Mouse (Mus musculus) liver, embryonic 14.5 days (tissue): ENCODE data around the gene Ccnj. TPM values are rescaled to one million over a fixed set of nuclear protein-coding genes. Genes with fewer than 3 reads are reported as not detected.

Source experiments
- ATAC-seq: fragments of 200-750 bp; cut with Nextera tagmentation; 2 replicates; pipeline ENCODE4 v1.8.0; 2017; ENCODE audit warnings: moderate number of reproducible peaks, mild to moderate bottlenecking, moderate library complexity; ENCODE audit not compliant: insufficient read depth
- DNase-seq, 3 experiments: peaks; one replicate each; pipeline ENCODE4 v3.0.0-alpha.2; 2012 to 2013; ENCODE audit warnings: low read depth in 3 of 3, low spot score in 3 of 3
- H3K27ac ChIP-seq: fragments of 300-500 bp; sonication (generic); 2 replicates; pipeline ENCODE4 v1.5.1; 2014; ENCODE audit warnings: moderate library complexity, mild to moderate bottlenecking, control low read depth, inconsistent platforms
- H3K27me3 ChIP-seq: fragments of 300-500 bp; sonication (generic); 2 replicates; pipeline ENCODE4 v1.6.1; 2014; ENCODE audit warnings: mild to moderate bottlenecking, low read length, moderate library complexity; ENCODE audit not compliant: control insufficient read depth, insufficient read depth
- H3K36me3 ChIP-seq: fragments of 300-500 bp; sonication (generic); replicated peaks from 2 replicates; pipeline ENCODE4 v1.6.1; 2014; ENCODE audit warnings: low read depth; ENCODE audit not compliant: control insufficient read depth, insufficient read depth
- H3K4me1 ChIP-seq, 2 experiments: fragments of 200-500 bp in 1 of 2; fragments of 300-500 bp in 1 of 2; sonication (generic) in 1 of 2; replicated peaks; 2 replicates each; pipeline ENCODE4 v1.6.1; 2012 to 2014; ENCODE audit warnings: antibody characterized with exemption in 1 of 2, inconsistent platforms in 1 of 2, low read length in 1 of 2; ENCODE audit not compliant: control insufficient read depth in 2 of 2, insufficient read depth in 2 of 2
- H3K4me2 ChIP-seq: fragments of 300-500 bp; sonication (generic); 2 replicates; pipeline ENCODE4 v1.6.1; 2014; ENCODE audit warnings: low read depth, mild to moderate bottlenecking, control low read depth, moderate library complexity
- H3K4me3 ChIP-seq, 2 experiments: fragments of 200-500 bp in 1 of 2; fragments of 300-500 bp in 1 of 2; sonication (generic) in 1 of 2; 2 replicates each; pipeline ENCODE4 v1.5.1; 2012 to 2014; ENCODE audit warnings: low read depth in 2 of 2, low read length in 2 of 2, mild to moderate bottlenecking in 2 of 2, control low read depth in 1 of 2, inconsistent platforms in 1 of 2, moderate library complexity in 1 of 2; ENCODE audit not compliant: insufficient read depth in 1 of 2
- H3K9ac ChIP-seq: fragments of 300-500 bp; sonication (generic); replicated peaks from 2 replicates; pipeline ENCODE4 v1.6.1; 2014; ENCODE audit warnings: mild to moderate bottlenecking, control low read depth, moderate library complexity
- H3K9me3 ChIP-seq: fragments of 300-500 bp; sonication (generic); 2 replicates; pipeline ENCODE4 v1.6.1; 2016; ENCODE audit warnings: low read length, mixed read lengths; ENCODE audit not compliant: control insufficient read depth
- CTCF ChIP-seq: IDR thresholded peaks from 2 replicates; pipeline ENCODE4 v1.5.1; 2016; ENCODE audit warnings: antibody characterized with exemption, low read depth, control low read depth
- EP300 ChIP-seq: IDR thresholded peaks from 2 replicates; pipeline ENCODE4 v1.6.1; 2016; ENCODE audit warnings: antibody characterized with exemption, low read depth
- WGBS: fragments of 180-500 bp; shearing (Covaris S2); extraction: QIAGEN DNeasy Blood & Tissue Kit; methylation state at CpG from one replicate; pipeline ENCODE4 v1.1.7; 2014; ENCODE audit not compliant: insufficient replicate concordance; 5-methylcytosine and 5-hydroxymethylcytosine counted together
- polyA plus RNA-seq, 2 experiments: library from polyadenylated mRNA; depleted of rRNA in 1 of 2; stranded (reverse) in 1 of 2; unstranded in 1 of 2; fragments of >200 nt; fragmentation: Nextera tagmentation in 1 of 2; extraction: Ambion mirVana in 1 of 2; gene quantifications; 2 replicates each; pipeline versions ENCODE4 v1.2.1 to v1.2.3; 2012 to 2014

Ccnj gene
- polyA plus RNA-seq, 2 experiments = 2.9 to 3.2 TPM

DNA sequence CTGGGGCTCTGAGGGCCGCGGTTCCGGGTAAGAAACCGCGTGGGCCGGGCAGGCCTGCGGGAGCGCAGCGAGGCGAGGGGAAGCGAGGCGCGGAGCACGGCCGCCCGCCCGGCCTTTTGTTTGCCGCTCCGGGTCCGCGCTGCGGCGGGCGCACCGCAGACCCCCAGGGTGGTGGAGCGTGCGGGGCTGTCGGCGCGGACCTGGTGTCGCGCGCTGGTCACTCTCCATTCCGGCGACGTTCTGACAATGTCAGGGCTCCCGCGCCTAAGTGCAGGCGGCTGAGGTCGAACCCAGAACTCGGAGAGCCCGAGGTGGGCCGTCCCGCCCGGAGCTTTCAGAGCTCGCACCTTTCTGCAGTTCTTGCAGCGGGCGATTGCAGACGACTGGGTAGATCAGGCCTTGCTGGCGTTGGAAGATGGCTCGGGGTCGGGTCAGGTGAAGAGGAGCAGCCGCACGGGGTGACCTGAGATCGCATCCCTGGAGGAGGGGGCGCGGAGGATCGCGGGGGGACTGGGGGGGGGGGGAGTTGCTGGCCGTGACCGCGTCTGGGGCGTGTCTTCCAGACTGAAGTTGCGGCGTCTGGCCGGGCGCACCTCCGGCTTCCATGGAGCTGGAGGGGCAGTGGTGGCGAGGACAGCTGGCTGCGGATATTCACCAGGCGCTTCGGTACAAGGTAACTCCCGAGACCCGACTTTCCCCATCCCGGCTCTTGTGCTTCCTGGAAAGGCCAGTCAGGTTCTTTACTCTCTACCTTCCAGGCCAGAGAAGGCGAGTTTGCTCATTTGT lies 530 bp downstream of the Ccnj start:
- H3K4me1 ChIP-seq = peaks cover 13 to 15% of the 10 kb centered on the region in 2 experiments
- H3K4me2 ChIP-seq = peak overlapping the region; percentile 87
- peak in 1 of 3 experiments; percentile 15 for DNase-seq
- peak overlapping the region; percentile 82 to 94 for H3K4me3 ChIP-seq
- WGBS = under 1% methylated on average over 68 of the region's 76 CpGs
- H3K9me3 ChIP-seq = no peaks in the 10 kb centered on the region
- H3K27me3 ChIP-seq = no peaks in the 10 kb centered on the region
- TF ChIP-seq CTCF (no peak), EP300 (no peak)
- peak overlapping the region; percentile 8 for H3K27ac ChIP-seq
- H3K36me3 ChIP-seq = no peaks in the 10 kb centered on the region
- peak; percentile 66 for ATAC-seq
- peak overlapping the region; percentile 80 for H3K9ac ChIP-seq

DNA sequence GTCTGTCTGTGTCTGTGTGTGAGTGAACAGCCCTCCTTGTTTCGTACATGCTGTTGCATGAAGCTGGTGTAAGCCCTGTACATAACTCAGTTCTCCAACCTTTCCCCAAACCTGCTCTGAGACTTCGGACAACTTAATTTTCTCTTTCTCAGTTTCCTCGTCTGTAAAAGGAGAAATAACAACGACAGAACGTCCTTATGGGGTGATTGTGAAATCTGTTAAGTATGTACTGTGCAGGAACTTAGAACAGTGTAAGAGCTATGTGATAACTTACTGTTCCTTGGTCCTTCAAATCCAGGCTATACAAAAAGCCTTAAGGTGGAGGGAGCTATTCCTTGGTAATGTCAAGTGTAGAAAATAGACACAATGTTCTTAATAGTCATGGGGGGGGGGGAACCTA lies 1.3 kb downstream of the Ccnj start:
- Histone ChIP-seq H3K27me3 (no peaks in the 10 kb centered on the region), H3K9me3 (no peaks in the 10 kb centered on the region), H3K27ac (peak overlapping the region; percentile 7), H3K4me1 (peaks cover 13 to 15% of the 10 kb centered on the region in 2 experiments), H3K9ac (peak overlapping the region; percentile 80), H3K36me3 (peaks cover 4% of the 10 kb centered on the region), H3K4me2 (peak overlapping the region; percentile 87), H3K4me3 (peak overlapping the region; percentile 82 to 94)
- no peak for ATAC-seq
- WGBS = 7% methylated on average over 5 of the region's 5 CpGs
- peak in 1 of 3 experiments; percentile 0 for DNase-seq
- no peak for TF ChIP-seq CTCF
- no peak for TF ChIP-seq EP300

DNA sequence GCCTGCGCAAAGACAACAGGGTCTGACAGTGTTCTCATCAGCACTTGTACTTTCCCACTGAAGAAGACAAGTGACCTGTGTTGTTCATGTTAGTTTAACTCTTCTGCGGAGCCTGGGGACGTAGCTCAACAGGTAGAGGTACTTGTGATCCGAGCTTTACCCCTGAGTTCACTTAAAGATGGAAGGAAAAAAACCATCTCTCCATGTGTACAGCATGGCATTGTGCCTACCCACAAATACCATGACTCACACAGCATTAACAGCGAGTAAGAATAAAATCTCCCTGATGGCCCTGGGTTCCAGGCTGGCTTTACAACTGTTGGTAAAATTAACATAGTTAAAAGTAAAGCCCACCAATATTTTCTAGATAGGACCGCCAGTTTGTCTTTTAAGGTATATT lies 3.4 kb downstream of the Ccnj start:
- H3K9ac ChIP-seq = no peak overlapping the region
- no peak overlapping the region for H3K4me3 ChIP-seq
- ATAC-seq = no peak
- 82% methylated on average over 6 of the region's 6 CpGs for WGBS
- no peak overlapping the region for H3K27ac ChIP-seq
- no peak for DNase-seq
- H3K9me3 ChIP-seq = no peaks in the 10 kb centered on the region
- H3K4me2 ChIP-seq = no peak overlapping the region
- TF ChIP-seq CTCF (no peak), EP300 (no peak)
- H3K4me1 ChIP-seq = peaks cover 13 to 15% of the 10 kb centered on the region in 2 experiments
- peaks cover 19% of the 10 kb centered on the region for H3K36me3 ChIP-seq
- no peaks in the 10 kb centered on the region for H3K27me3 ChIP-seq

DNA sequence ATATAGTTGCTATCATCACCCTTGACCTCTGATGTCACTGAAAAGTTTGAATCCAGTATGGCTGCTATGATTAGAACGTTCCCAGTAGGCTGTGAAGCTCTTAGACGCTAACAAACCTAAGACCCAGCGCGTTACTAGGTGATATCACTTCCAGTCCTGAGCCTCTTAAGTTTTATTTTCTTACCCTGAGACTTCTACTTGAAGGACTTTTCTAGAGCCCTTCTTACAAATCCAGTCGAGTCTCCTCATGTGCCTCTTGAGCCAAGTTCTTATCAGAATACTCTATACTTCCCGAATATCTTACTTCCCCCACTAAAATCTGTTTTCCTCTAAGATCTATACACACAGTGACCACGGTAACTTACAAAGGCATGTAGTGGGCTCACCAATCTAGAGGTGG lies 7.1 kb downstream of the Ccnj start:
- no peak overlapping the region for H3K27ac ChIP-seq
- no peak overlapping the region for H3K4me2 ChIP-seq
- 66% methylated on average over 7 of the region's 7 CpGs for WGBS
- H3K4me1 ChIP-seq = peaks cover 5 to 6% of the 10 kb centered on the region in 2 experiments; a peak in 2 of 4 replicates
- H3K4me3 ChIP-seq = no peak overlapping the region
- DNase-seq = no peak
- no peak for ATAC-seq
- H3K36me3 ChIP-seq = peaks cover 23% of the 10 kb centered on the region
- no peaks in the 10 kb centered on the region for H3K27me3 ChIP-seq
- no peak for TF ChIP-seq CTCF
- no peak for TF ChIP-seq EP300
- H3K9ac ChIP-seq = no peak overlapping the region
- H3K9me3 ChIP-seq = no peaks in the 10 kb centered on the region

DNA sequence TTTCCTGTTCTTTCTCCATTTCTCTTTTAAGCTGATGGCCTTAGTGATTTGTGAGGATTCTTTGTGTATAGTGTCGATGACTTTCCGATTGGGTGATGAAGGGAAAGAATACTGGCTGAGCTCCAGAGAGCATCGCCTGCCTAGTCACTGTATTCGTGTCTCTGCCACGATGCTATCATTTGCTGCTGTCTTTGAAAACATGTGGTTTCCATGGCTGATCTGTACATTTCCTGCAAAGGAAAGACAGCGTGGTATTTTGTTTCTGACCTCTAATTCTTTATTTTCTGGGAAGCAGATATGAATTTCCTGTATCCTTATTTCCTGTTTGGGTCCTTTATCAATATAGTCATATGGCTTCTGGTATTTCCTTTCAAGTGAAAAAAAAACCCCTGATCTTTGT lies 9.2 kb downstream of the Ccnj start:
- TF ChIP-seq EP300 (no peak), CTCF (no peak)
- no peak for DNase-seq
- Histone ChIP-seq H3K27me3 (no peaks in the 10 kb centered on the region), H3K9me3 (no peaks in the 10 kb centered on the region), H3K4me2 (no peak overlapping the region), H3K27ac (no peak overlapping the region), H3K9ac (no peak overlapping the region), H3K36me3 (peaks cover 25% of the 10 kb centered on the region), H3K4me1 (no peaks in the 10 kb centered on the region), H3K4me3 (no peak overlapping the region)
- no peak for ATAC-seq
- WGBS = 30% methylated on average over 6 of the region's 6 CpGs
